ENCODE assay signal across 26 mouse cellular contexts in genomic region chr16:8053936-8054335, GRCm38 (mm10).
DNase-seq lines count a peak whose midpoint lies in the region; ATAC-seq lines count a peak whose summit lies in the region.
"Had no signal": no experiment of that assay in that cellular context is flagged by ENCODE, and none has a peak within 500 bp of the region (broad histone marks: within the 10 kb centered on the region; RNA-seq: fewer than 3 reads in every experiment).

No protein-coding gene starts in this region.

- no peak overlapping the region for H3K27ac ChIP-seq in kidney, embryonic 14.5 days (ENCODE audit: low read depth, low read length)
- H3K27ac ChIP-seq: embryonic facial prominence, embryonic 10.5 days; embryonic facial prominence, embryonic 13.5 days; forebrain, embryonic 12.5 days; forebrain, embryonic 15.5 days; hindbrain, embryonic 10.5 days; hindbrain, embryonic 13.5 days; intestine, embryonic 15.5 days had no signal

- H3K27me3 ChIP-seq in kidney, embryonic 14.5 days (ENCODE audit: control insufficient read depth, insufficient read depth, low read length), result no peaks in the 10 kb centered on the region
- H3K27me3 ChIP-seq: embryonic facial prominence, embryonic 13.5 days; forebrain, embryonic 12.5 days; forebrain, embryonic 15.5 days; hindbrain, embryonic 13.5 days; intestine, embryonic 15.5 days had no signal

- no peaks in the 10 kb centered on the region for H3K36me3 ChIP-seq in kidney, embryonic 14.5 days (ENCODE audit: control insufficient read depth, insufficient read depth, low read length)
- H3K36me3 ChIP-seq: embryonic facial prominence, embryonic 10.5 days; embryonic facial prominence, embryonic 13.5 days; forebrain, embryonic 12.5 days; forebrain, embryonic 15.5 days; hindbrain, embryonic 10.5 days; hindbrain, embryonic 13.5 days; intestine, embryonic 15.5 days had no signal

- WGBS in kidney, embryonic 14.5 days, result 11% methylated on average over 5 of the region's 5 CpGs

- H3K4me2 ChIP-seq in kidney, embryonic 14.5 days (replicated peaks; ENCODE audit: low read depth, low read length), result no peak overlapping the region
- H3K4me2 ChIP-seq: embryonic facial prominence, embryonic 13.5 days; forebrain, embryonic 12.5 days; forebrain, embryonic 15.5 days; heart, embryonic 11.5 days; hindbrain, embryonic 13.5 days; intestine, embryonic 15.5 days had no signal

- no peaks in the 10 kb centered on the region for H3K4me1 ChIP-seq in kidney, embryonic 14.5 days (ENCODE audit: control insufficient read depth, insufficient read depth, low read length)
- H3K4me1 ChIP-seq: embryonic facial prominence, embryonic 10.5 days; embryonic facial prominence, embryonic 13.5 days; forebrain, embryonic 12.5 days; forebrain, embryonic 15.5 days; hindbrain, embryonic 10.5 days; hindbrain, embryonic 13.5 days; intestine, embryonic 15.5 days had no signal

- no peak overlapping the region for H3K9ac ChIP-seq in kidney, embryonic 14.5 days (ENCODE audit: low read depth, low read length)
- H3K9ac ChIP-seq: embryonic facial prominence, embryonic 13.5 days; forebrain, embryonic 12.5 days; forebrain, embryonic 15.5 days; hindbrain, embryonic 13.5 days; intestine, embryonic 15.5 days had no signal

- no peaks in the 10 kb centered on the region for H3K9me3 ChIP-seq in kidney, embryonic 14.5 days (ENCODE audit: control insufficient read depth, low read length)
- H3K9me3 ChIP-seq: embryonic facial prominence, embryonic 10.5 days; embryonic facial prominence, embryonic 13.5 days; forebrain, embryonic 12.5 days; forebrain, embryonic 15.5 days; hindbrain, embryonic 10.5 days; hindbrain, embryonic 13.5 days; intestine, embryonic 15.5 days had no signal

- DNase-seq in kidney, postnatal 4 days, result no peak
- DNase-seq in Muller cell, postnatal 12 days (ENCODE audit: inconsistent ontology term), result peak; percentile 84
- DNase-seq in retina, embryonic 14.5 days (ENCODE audit: low spot score), result peak; percentile 45
- DNase-seq in adrenal gland, adult 2 months, result no peak
- DNase-seq in lung, postnatal 4 days, result no peak
- DNase-seq: adrenal gland, adult 8-10 months; adrenal gland, postnatal 25 days; cerebellum, adult 18-20 months; cerebellum, adult 9-11 months; cerebellum, postnatal 36 days; embryo, embryonic 11 days; gastrocnemius, postnatal 10 days; gastrocnemius, postnatal 36 days; heart, postnatal 36 days had no signal

- no peak overlapping the region for H3K4me3 ChIP-seq in kidney, embryonic 14.5 days (ENCODE audit: low read length)
- H3K4me3 ChIP-seq: embryonic facial prominence, embryonic 10.5 days; embryonic facial prominence, embryonic 13.5 days; erythroblast, embryonic 14.5 days; forebrain, embryonic 12.5 days; forebrain, embryonic 15.5 days; hindbrain, embryonic 10.5 days; hindbrain, embryonic 13.5 days; intestine, embryonic 15.5 days had no signal

- ATAC-seq in kidney, embryonic 14.5 days (ENCODE audit: low FRiP score, low TSS enrichment), result peak; percentile 49; the same call in 1 of the 2 replicates
- ATAC-seq: forebrain, embryonic 15.5 days; hindbrain, embryonic 16.5 days; intestine, embryonic 15.5 days; Patski had no signal

Comparison
In these comparisons a context has a peak if more than half of its experiments do, and no peak if none do; other contexts are left out.
1. DNase-seq: peak in Muller cell, postnatal 12 days (single experiment) and retina, embryonic 14.5 days (single experiment); none in kidney, postnatal 4 days (0 of 2), adrenal gland, adult 2 months (single experiment) and lung, postnatal 4 days (0 of 2).